Mouse (Mus musculus): ENCODE results near the gene Gstp3.

DNA sequence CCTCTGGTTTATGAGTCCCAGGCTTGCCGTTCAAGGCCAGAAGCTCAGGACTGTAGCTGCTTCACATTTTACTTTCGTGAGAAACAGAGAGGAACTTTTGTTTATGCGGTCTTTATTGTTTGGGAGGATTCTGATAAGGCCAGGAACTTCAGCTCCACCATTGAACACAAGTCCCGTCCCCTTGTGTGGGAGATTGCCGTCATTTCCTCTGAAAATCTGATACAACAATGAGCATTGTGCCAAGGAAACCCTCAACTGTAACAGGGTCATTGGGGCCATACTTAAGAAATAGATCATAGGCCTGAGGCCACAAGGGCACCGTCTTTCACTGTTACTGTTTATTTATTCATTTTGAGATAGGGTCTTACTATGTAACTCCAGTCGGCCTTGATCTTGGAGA is 36.2 kb downstream of the Gstp3 start:
- no peak for TF ChIP-seq POLR2A (IDR thresholded peaks at IDR 0.05; ENCODE audit: borderline replicate concordance, control insufficient read depth, low read depth, low read length)
- TF ChIP-seq CTCF (IDR thresholded peaks at IDR 0.05; ENCODE audit: control insufficient read depth, insufficient read depth, low read length) = no peak
